ENCODE assay signal across 13 mouse cellular contexts in the genomic region with DNA sequence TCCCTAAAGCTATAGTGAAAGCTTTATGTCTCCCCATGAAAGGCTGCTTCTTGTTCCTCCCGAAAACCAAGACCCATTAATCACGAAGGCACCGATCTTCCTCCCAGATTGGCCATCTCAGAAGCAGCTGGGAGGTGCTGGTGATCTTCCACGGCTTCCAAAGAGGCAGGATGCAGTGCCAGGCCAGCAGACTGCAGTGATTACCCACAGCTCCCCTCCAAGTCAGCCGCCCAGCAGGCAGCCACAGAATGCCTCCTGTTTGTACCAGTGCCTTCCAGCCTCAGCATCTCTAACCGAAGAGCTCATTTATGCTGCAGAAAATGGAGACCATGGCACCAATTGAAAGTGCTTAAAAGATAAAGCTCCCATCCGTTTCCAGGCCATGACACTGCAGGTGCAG.
A peak's percentile ranks its signal among the peaks of the same experiment; 100 is the strongest.
DNase-seq lines count a peak whose midpoint lies in the region; ATAC-seq lines count a peak whose summit lies in the region.
"Had no signal": no experiment of that assay in that cellular context is flagged by ENCODE, and none has a peak within 500 bp of the region (broad histone marks: within the 10 kb centered on the region; RNA-seq: fewer than 3 reads in every experiment).

No protein-coding gene starts in this region.

- DNase-seq in forebrain, embryonic 11.5 days (ENCODE audit: low spot score), result no peak
- DNase-seq in left cerebral cortex, postnatal 4 days, result peak; percentile 77
- DNase-seq in left cerebral cortex, adult 8-10 months (ENCODE audit: low spot score in 2 of 2), result no peak
- peak; percentile 55 to 71 for DNase-seq in cerebellum, postnatal 25 days
- no peak for DNase-seq in urinary bladder, adult 18-20 months (ENCODE audit: low spot score in 2 of 2)
- DNase-seq in heart, adult 18-20 months, result no peak
- DNase-seq: kidney, adult 11 months; right cerebral cortex, postnatal 25 days had no signal

- peak; percentile 61 for ATAC-seq in forebrain, embryonic 13.5 days
- ATAC-seq in forebrain, embryonic 11.5 days (replicated peaks; ENCODE audit: low FRiP score), result no peak
- ATAC-seq in midbrain, embryonic 16.5 days, result peak; percentile 49
- ATAC-seq: activated CD4-positive, CD25-positive, alpha-beta regulatory T cell, adult 4 months had no signal

- WGBS in forebrain, embryonic 13.5 days, result 37% methylated on average over 7 of the region's 7 CpGs
- 52% methylated on average over 7 of the region's 7 CpGs for WGBS in forebrain, embryonic 11.5 days
- 38% methylated on average over 7 of the region's 7 CpGs for WGBS in midbrain, embryonic 16.5 days

- peak overlapping the region; percentile 65 for H3K27ac ChIP-seq in forebrain, embryonic 13.5 days
- no peak overlapping the region for H3K27ac ChIP-seq in forebrain, embryonic 11.5 days (ENCODE audit: low read depth, low read length)
- H3K27ac ChIP-seq in midbrain, embryonic 16.5 days (ENCODE audit: low read length), result peak overlapping the region; percentile 66
- H3K27ac ChIP-seq: liver, embryonic 14.5 days; stomach, embryonic 15.5 days had no signal

- H3K27me3 ChIP-seq in forebrain, embryonic 13.5 days, result 0 out of 2 replicates have a peak, but pooled peaks cover 4% of the 10 kb centered on the region
- H3K27me3 ChIP-seq in forebrain, embryonic 11.5 days (ENCODE audit: control insufficient read depth, insufficient read depth, low read length), result no peaks in the 10 kb centered on the region
- no peaks in the 10 kb centered on the region for H3K27me3 ChIP-seq in midbrain, embryonic 16.5 days (ENCODE audit: control insufficient read depth, insufficient read depth, low read depth, low read length)
- H3K27me3 ChIP-seq: stomach, embryonic 15.5 days had no signal

- no peaks in the 10 kb centered on the region for H3K36me3 ChIP-seq in forebrain, embryonic 13.5 days (ENCODE audit: poor library complexity, severe bottlenecking)
- H3K36me3 ChIP-seq in forebrain, embryonic 11.5 days (ENCODE audit: control insufficient read depth, insufficient read depth, low read length), result no peaks in the 10 kb centered on the region
- no peaks in the 10 kb centered on the region for H3K36me3 ChIP-seq in midbrain, embryonic 16.5 days (ENCODE audit: control insufficient read depth, insufficient read depth, low read length)
- H3K36me3 ChIP-seq: stomach, embryonic 15.5 days had no signal

- H3K9me3 ChIP-seq in forebrain, embryonic 13.5 days (replicated peaks), result no peaks in the 10 kb centered on the region
- no peaks in the 10 kb centered on the region for H3K9me3 ChIP-seq in forebrain, embryonic 11.5 days (ENCODE audit: control insufficient read depth, low read length)
- H3K9me3 ChIP-seq in midbrain, embryonic 16.5 days (replicated peaks; ENCODE audit: control insufficient read depth, low read length, poor library complexity, severe bottlenecking), result no peaks in the 10 kb centered on the region; the same call in 1 of the 2 replicates
- H3K9me3 ChIP-seq: stomach, embryonic 15.5 days had no signal

- peaks cover 26% of the 10 kb centered on the region for H3K4me1 ChIP-seq in forebrain, embryonic 13.5 days
- H3K4me1 ChIP-seq in forebrain, embryonic 11.5 days (replicated peaks; ENCODE audit: control insufficient read depth, insufficient read depth, low read length), result no peaks in the 10 kb centered on the region; the same call in 1 of the 2 replicates
- peaks cover 21% of the 10 kb centered on the region for H3K4me1 ChIP-seq in midbrain, embryonic 16.5 days (ENCODE audit: control insufficient read depth, insufficient read depth, low read length)
- H3K4me1 ChIP-seq: stomach, embryonic 15.5 days had no signal

- intact Hi-C loops in left cerebral cortex, postnatal 4 days (cut with DNase I), result loop anchor here (10.0 kb wide), 1 partner anchor 297 kb away; no protein-coding TSS in a partner anchor

- peak overlapping the region; percentile 26; the same call in 1 of the 2 replicates for H3K9ac ChIP-seq in forebrain, embryonic 13.5 days
- no peak overlapping the region for H3K9ac ChIP-seq in forebrain, embryonic 11.5 days (ENCODE audit: low read length)
- H3K9ac ChIP-seq in midbrain, embryonic 16.5 days (ENCODE audit: low read depth, low read length), result no peak overlapping the region
- H3K9ac ChIP-seq: liver, embryonic 14.5 days; stomach, embryonic 15.5 days had no signal

- no peak overlapping the region for H3K4me3 ChIP-seq in forebrain, embryonic 13.5 days
- H3K4me3 ChIP-seq in forebrain, embryonic 11.5 days (ENCODE audit: low read depth, low read length), result no peak overlapping the region
- H3K4me3 ChIP-seq in midbrain, embryonic 16.5 days (ENCODE audit: low read depth, low read length), result no peak overlapping the region
- H3K4me3 ChIP-seq: stomach, embryonic 15.5 days had no signal

- no peak overlapping the region for H3K4me2 ChIP-seq in forebrain, embryonic 13.5 days
- no peak overlapping the region for H3K4me2 ChIP-seq in forebrain, embryonic 11.5 days (ENCODE audit: low read depth, low read length, severe bottlenecking)
- no peak overlapping the region for H3K4me2 ChIP-seq in midbrain, embryonic 16.5 days (ENCODE audit: low read length)

Comparison
In these comparisons a context has a peak if more than half of its experiments do, and no peak if none do; other contexts are left out.
1. DNase-seq: peak in left cerebral cortex, postnatal 4 days (single experiment) and cerebellum, postnatal 25 days (2 of 2); none in forebrain, embryonic 11.5 days (single experiment), left cerebral cortex, adult 8-10 months (0 of 2), urinary bladder, adult 18-20 months (0 of 2) and heart, adult 18-20 months (0 of 2).